Mouse (Mus musculus): Measurements from ENCODE around the gene Smtn. TPM values are rescaled to one million over a fixed set of nuclear protein-coding genes. Genes with fewer than 3 reads are reported as not detected.
A peak's percentile ranks its signal among the peaks of the same experiment; 100 is the strongest.

Gene Smtn
- 69.5 and 91.2 TPM in 2 replicates for polyA plus RNA-seq (2016; fragmentation: Nextera tagmentation; extraction: Ambion mirVana)

DNA sequence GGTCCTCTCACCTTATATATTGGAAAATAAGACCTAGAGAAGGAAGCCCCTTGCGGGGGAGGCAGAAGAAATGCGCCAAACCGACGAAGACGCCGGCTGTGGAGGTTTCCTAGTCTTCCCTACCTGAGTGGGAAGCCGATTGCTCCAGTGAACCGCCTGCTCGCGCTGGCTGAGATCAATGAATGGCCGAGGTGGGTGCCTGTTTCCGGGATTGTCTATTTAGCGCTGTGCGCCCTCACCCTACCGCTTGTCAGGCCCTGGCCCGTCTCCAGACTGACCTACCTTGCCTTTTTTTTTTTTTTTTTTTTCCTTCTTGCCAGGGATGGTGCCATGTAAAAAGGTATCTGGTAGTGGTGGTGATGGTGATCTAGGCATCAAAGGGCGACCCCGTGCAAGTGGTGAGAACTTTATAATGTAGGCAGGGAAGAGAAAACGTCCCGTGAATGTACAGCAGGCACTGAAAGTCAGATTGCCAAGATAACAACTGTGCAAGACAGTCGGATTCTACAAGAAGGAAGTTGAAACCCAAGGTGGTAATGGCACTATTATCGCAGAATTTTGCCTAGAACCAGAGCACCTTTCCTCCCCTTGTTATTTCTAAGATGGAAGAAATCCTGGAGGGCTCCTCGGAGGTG is at the start of gene Smtn:
Gene Smtn (minus strand): TSS at position 162 of the 635 bp plus-strand sequence.
- DNase-seq (ENCODE audit: low spot score), result no peak
- peaks cover 15% of the 10 kb centered on the region for H3K36me3 ChIP-seq
- no peaks in the 10 kb centered on the region for H3K9me3 ChIP-seq
- peaks cover 45% of the 10 kb centered on the region for H3K4me1 ChIP-seq
- 91% methylated on average over 23 of the region's 23 CpGs for WGBS
- no peaks in the 10 kb centered on the region for H3K27me3 ChIP-seq (ENCODE audit: insufficient read depth, poor library complexity, severe bottlenecking)
- H3K27ac ChIP-seq, result peak within 1 kb of the TSS; percentile 92
- peak within 1 kb of the TSS; percentile 78 for H3K4me3 ChIP-seq

DNA sequence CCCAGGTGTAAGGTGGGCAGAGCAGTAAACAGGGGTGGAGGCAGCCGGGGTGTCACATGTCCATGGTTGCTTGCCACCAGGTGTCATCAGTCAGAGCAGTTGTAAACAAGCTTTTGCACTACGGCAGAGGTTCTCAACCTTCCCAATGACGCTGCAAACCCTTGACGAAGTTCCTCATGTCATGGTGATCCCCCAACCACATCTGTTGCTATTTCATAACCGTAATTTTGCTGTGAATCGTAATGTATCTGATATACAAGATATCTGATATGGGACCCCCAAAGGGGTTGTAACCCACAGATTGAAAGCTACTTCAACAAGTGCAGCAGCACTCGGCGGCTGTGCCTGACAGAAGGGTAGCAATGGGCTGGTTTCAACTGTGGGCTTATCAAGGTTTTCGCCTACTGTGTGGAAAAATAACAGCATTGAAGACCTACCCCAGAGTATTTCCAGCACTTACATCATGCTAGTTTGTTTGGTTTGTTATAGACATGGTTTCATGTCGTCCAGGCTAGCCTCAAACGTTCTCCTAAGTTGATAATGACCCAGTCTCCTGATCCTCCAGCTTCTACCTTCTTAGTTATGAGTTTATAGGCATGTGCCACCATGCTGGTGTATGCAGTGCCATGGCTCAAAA is 47.7 kb upstream of the Smtn start:
- H3K27ac ChIP-seq, result no peak overlapping the region
- H3K27me3 ChIP-seq (ENCODE audit: insufficient read depth, poor library complexity, severe bottlenecking), result no peaks in the 10 kb centered on the region
- DNase-seq (ENCODE audit: low spot score), result no peak
- no peaks in the 10 kb centered on the region for H3K36me3 ChIP-seq
- peaks cover 13% of the 10 kb centered on the region for H3K4me1 ChIP-seq
- no peak overlapping the region for H3K4me3 ChIP-seq
- no peaks in the 10 kb centered on the region for H3K9me3 ChIP-seq
- 65% methylated on average over 11 of the region's 11 CpGs for WGBS

DNA sequence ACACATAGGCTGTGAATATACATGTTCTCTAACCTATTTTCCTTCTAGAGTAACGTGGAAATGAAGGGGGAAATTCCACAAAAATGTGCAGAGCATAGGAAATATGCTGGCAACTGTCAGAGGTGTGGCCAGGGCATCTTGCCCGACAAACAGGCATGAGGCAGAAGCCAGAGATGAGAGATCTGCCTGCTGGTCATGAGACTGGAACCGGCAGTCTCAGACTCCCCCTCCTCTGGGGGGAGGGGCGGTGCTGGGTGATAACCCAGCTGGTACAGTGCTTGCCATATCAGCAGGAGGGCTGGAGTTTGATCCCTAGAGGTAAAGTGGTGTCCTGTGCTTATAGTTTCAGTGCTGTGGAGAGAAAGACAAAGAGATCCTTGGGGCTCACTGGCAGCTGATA is 46.9 kb upstream of the Smtn start:
- H3K4me3 ChIP-seq, result no peak overlapping the region
- DNase-seq (ENCODE audit: low spot score), result peak; percentile 81
- H3K9me3 ChIP-seq, result no peaks in the 10 kb centered on the region
- H3K4me1 ChIP-seq, result peaks cover 13% of the 10 kb centered on the region
- no peaks in the 10 kb centered on the region for H3K36me3 ChIP-seq
- H3K27ac ChIP-seq, result no peak overlapping the region
- H3K27me3 ChIP-seq (ENCODE audit: insufficient read depth, poor library complexity, severe bottlenecking), result no peaks in the 10 kb centered on the region
- WGBS, result 25% methylated on average over 4 of the region's 4 CpGs

DNA sequence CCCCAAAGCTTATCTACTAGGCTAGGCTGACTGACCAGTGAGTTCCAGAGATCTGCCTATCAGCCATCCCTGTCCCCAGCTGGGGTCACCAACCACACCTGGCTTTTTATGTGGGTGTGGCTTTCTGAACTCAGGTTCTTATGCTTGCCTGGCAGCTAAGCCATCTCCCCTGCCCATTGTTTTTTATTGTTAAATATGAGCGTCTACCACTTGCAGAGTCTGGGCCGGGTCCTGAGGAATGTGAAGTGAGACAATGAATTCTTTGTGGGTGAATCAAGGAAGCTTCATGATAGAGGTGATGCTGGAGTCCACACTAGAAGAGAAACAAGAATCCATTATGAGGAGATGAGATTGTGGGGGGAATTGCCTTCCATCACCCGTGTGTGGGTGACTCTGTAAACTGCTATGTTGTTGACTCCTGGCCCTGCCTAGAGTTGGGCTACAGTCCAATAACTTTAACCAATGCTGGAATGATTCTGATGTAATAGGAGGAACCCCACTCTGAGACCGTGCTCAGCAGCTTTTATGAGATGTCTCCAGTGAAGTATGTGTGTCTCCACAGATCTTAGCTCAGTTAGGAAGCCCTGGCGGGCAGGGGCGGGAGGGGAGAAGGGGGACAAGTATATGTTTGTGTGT is 45.7 kb upstream of the Smtn start:
- no peak for DNase-seq (ENCODE audit: low spot score)
- Histone ChIP-seq H3K4me3 (no peak overlapping the region), H3K27me3 (ENCODE audit: insufficient read depth, poor library complexity, severe bottlenecking) (no peaks in the 10 kb centered on the region), H3K9me3 (no peaks in the 10 kb centered on the region), H3K36me3 (no peaks in the 10 kb centered on the region), H3K4me1 (peaks cover 13% of the 10 kb centered on the region), H3K27ac (no peak overlapping the region)
- WGBS, result 72% methylated on average over 6 of the region's 6 CpGs

DNA sequence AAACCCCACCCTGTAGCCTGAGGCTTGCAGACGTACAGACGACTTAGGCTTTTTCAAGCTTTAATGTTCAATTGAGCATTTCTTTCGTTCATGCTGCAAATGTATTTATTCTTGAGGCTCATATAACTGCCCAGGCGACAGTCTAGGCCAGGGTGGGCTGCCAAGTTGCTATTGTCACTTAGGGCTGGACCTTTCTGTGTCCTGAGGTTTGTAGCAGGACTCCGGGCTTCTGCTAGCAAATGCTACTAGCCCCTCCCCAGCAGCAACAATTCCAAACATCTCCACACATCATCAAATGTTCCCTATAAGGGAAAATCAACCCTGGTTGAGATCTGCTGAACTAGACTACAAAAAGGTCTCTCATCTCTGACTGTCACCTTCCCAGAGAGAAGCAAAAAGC is 42.7 kb upstream of the Smtn start:
- no peaks in the 10 kb centered on the region for H3K27me3 ChIP-seq (ENCODE audit: insufficient read depth, poor library complexity, severe bottlenecking)
- no peaks in the 10 kb centered on the region for H3K9me3 ChIP-seq
- H3K27ac ChIP-seq, result no peak overlapping the region
- H3K36me3 ChIP-seq, result no peaks in the 10 kb centered on the region
- WGBS, result 71% methylated on average over 5 of the region's 5 CpGs
- DNase-seq (ENCODE audit: low spot score), result no peak
- peaks cover 12% of the 10 kb centered on the region for H3K4me1 ChIP-seq
- H3K4me3 ChIP-seq, result no peak overlapping the region

DNA sequence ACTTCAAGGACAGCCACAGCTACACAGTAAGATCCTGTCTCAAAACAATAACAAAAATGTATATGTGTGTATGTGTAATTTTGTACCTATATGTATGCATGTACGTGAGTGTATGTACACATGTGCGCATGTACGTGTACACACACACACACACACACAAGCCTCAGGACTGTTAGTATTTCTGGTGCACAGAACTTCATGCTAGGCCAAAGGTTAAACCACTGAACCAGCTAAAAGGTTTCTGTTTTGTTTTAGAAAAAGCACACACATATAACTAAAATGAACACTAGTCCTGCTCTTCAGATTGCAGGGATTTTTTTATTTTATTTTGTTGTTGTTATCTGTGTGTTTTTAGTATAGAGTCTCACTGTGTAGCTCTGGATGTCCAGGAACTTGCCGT is 41.5 kb upstream of the Smtn start:
- no peaks in the 10 kb centered on the region for H3K27me3 ChIP-seq (ENCODE audit: insufficient read depth, poor library complexity, severe bottlenecking)
- peaks cover 5% of the 10 kb centered on the region; the same call in 1 of the 2 replicates for H3K4me1 ChIP-seq
- H3K27ac ChIP-seq, result no peak overlapping the region
- H3K4me3 ChIP-seq, result no peak overlapping the region
- DNase-seq (ENCODE audit: low spot score), result no peak
- no peaks in the 10 kb centered on the region for H3K36me3 ChIP-seq
- WGBS, result 88% methylated on average over 4 of the region's 4 CpGs
- no peaks in the 10 kb centered on the region for H3K9me3 ChIP-seq

DNA sequence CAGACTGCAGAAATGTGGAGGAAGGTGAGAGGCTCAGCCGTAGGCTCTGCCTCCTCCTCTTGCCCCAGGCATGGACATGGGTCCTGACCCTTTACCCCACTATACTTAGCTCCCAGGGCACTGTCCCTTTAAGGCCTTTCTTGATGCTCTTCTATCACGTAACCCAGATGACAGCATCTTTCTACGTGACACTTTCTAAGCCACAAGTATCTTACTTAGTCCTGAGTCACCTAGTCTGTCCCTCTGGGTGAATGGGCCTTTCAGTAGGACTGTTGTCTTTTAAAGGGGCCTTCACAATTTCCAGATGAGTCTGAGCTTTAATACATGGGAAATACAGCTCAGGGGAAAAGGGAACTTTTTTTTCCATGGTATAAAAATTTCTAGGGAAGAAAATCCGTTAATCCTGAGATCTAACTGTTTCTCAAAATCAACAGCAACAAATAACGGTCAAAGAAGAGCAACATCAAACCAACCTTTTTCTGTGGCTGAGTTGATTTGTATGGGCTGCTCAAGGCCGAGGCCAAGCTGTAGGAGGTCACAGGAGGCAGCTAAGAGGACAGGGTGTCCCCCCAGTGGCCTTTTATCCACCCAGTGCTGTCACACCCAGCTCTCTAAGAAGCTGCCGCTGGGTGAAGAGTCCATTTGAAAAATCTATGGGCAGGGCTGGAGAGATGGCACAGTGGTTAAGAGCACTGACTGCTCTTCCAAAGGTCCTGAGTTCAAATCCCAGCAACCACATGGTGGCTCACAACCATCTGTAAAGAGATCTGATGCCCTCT is 40.1 kb upstream of the Smtn start:
- Histone ChIP-seq H3K36me3 (no peaks in the 10 kb centered on the region), H3K27ac (no peak overlapping the region), H3K9me3 (no peaks in the 10 kb centered on the region), H3K4me3 (no peak overlapping the region), H3K27me3 (ENCODE audit: insufficient read depth, poor library complexity, severe bottlenecking) (no peaks in the 10 kb centered on the region), H3K4me1 (no peaks in the 10 kb centered on the region)
- 56% methylated on average over 7 of the region's 7 CpGs for WGBS
- DNase-seq (ENCODE audit: low spot score), result no peak

DNA sequence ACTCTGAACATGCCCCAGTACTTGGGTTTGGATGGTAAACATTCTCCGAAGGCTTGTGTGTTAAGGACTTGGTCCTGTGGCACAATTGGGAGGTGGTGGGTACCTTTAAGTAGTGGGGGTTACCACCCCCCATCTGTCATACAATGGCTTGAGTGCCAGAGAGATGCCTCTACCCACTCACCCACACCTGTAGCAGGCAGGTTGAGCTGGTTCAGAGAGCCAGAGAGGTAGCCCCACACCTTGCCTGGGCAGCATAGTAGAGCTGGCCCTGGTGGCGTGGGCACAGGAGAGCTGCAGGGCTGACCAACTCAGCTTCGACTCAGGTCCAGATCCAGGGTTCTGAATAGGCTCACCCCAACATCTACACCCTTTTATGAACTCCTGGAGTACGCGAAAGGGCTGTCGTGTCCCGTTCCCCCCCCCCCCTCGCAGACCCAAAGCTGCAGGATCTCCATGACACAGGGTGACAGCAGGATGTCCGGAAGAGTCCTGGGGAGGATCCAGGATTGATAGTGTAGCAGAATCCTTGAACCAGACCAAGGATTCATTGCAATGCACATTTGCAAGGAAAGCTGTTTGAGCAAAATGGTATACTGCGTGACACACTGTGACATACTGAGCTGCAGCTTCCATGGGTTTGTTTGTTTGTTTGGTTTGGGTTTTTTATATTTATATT is 37.8 kb upstream of the Smtn start:
- Histone ChIP-seq H3K27me3 (ENCODE audit: insufficient read depth, poor library complexity, severe bottlenecking) (no peaks in the 10 kb centered on the region), H3K4me1 (peaks cover 17% of the 10 kb centered on the region), H3K36me3 (no peaks in the 10 kb centered on the region), H3K27ac (no peak overlapping the region), H3K9me3 (no peaks in the 10 kb centered on the region), H3K4me3 (no peak overlapping the region)
- 75% methylated on average over 10 of the region's 10 CpGs for WGBS
- no peak for DNase-seq (ENCODE audit: low spot score)

DNA sequence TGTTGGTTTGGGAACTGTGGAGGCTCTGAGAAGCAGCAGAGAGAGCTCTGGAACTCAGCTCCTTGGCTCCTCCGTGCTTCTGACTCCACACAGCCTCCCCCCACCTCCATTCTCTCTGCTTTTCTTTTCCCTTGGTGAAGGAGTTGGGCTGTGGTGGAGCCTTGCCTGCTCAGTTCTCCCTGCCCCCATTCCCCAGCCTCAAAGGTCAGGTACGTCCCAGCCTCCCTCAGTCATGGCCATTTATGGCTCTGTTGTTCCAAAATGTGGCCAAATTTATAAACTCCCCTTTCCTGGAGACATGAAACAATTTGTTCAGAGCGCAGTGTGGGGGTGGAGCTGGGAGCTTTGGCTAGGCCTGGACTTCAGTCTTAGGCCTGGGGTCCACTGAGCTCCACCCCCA is 34.8 kb upstream of the Smtn start:
- Histone ChIP-seq H3K36me3 (no peaks in the 10 kb centered on the region), H3K4me1 (peaks cover 25% of the 10 kb centered on the region), H3K9me3 (no peaks in the 10 kb centered on the region), H3K27ac (peak overlapping the region; percentile 57; the same call in 1 of the 2 replicates), H3K27me3 (ENCODE audit: insufficient read depth, poor library complexity, severe bottlenecking) (no peaks in the 10 kb centered on the region), H3K4me3 (no peak overlapping the region)
- 48% methylated on average over 3 of the region's 3 CpGs for WGBS
- no peak for DNase-seq (ENCODE audit: low spot score)

DNA sequence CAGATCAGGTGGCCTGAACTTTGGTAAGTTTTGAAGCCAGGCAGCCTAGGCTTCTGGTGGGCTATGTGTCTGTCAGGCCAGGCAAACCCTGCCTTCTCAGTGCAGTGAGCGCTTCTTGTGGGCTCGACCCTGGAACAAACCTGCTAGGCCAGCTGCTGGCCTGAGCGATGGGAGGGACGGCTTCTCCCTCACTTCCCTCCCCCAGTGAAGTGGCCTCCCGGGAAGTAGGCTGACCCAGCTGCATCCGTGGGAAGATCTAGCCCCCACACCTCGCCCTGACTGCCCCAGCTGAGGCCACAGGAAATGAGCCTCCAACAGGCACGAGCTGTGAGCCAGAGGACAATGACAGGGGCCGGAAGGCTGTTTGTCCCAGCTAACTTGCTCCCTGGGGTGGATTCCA is 32.7 kb upstream of the Smtn start:
- H3K27ac ChIP-seq, result peak overlapping the region; percentile 80
- 13% methylated on average over 9 of the region's 9 CpGs for WGBS
- no peaks in the 10 kb centered on the region for H3K9me3 ChIP-seq
- peaks cover 25% of the 10 kb centered on the region for H3K4me1 ChIP-seq
- H3K27me3 ChIP-seq (ENCODE audit: insufficient read depth, poor library complexity, severe bottlenecking), result no peaks in the 10 kb centered on the region
- no peak overlapping the region for H3K4me3 ChIP-seq
- H3K36me3 ChIP-seq, result no peaks in the 10 kb centered on the region
- DNase-seq (ENCODE audit: low spot score), result peak; percentile 86

DNA sequence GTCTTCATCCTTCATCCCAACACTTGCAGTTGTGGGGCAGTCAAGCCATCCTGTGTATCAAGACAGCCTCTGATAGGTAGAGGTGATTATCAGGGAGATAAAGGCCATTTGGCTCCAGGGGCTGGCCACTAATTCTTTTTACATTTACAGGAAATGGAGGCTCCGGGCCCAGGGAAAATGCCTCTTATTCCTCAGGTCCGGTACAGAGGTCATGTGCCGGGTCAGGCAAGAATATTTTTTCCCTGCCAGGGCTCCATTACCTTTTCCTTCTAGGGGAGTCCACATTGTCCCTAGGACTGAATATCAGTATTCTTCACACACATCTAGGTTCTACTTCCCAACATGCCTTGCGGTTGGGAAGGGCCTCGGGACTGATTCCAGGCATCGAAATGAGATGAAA is 31.8 kb upstream of the Smtn start:
- H3K27ac ChIP-seq, result peak overlapping the region; percentile 80
- no peaks in the 10 kb centered on the region for H3K9me3 ChIP-seq
- DNase-seq (ENCODE audit: low spot score), result no peak
- peaks cover 25% of the 10 kb centered on the region for H3K4me1 ChIP-seq
- H3K36me3 ChIP-seq, result no peaks in the 10 kb centered on the region
- H3K4me3 ChIP-seq, result no peak overlapping the region
- no peaks in the 10 kb centered on the region for H3K27me3 ChIP-seq (ENCODE audit: insufficient read depth, poor library complexity, severe bottlenecking)
- 77% methylated on average over 6 of the region's 6 CpGs for WGBS

DNA sequence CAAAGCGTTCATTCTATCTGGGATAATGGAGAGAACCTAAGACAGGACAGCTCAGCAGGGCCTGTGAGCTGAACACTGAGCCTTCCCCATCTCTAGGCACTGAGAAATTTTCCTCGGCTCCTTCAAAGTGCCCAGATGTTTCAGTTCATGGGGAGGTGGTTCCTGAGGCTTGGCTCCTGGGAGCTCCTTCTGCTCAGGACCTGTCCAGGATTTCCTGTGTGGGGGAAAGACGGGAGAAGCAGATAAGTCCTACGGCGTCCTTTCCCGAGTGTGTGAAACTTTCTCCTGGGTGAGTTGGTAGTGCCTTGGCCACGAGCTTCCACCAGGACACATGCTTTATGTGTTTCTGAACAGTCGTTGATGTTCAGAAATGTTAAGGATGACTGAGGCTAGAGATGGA is 29.9 kb upstream of the Smtn start:
- Histone ChIP-seq H3K27ac (no peak overlapping the region), H3K4me1 (peaks cover 29% of the 10 kb centered on the region), H3K4me3 (no peak overlapping the region), H3K9me3 (no peaks in the 10 kb centered on the region), H3K27me3 (ENCODE audit: insufficient read depth, poor library complexity, severe bottlenecking) (no peaks in the 10 kb centered on the region), H3K36me3 (no peaks in the 10 kb centered on the region)
- WGBS, result 61% methylated on average over 8 of the region's 8 CpGs
- no peak for DNase-seq (ENCODE audit: low spot score)

Data from heart, embryonic 10.5 days (tissue).